Mouse (Mus musculus) testis, adult 2 months (tissue): ENCODE results near the gene Nanog. TPM values are rescaled to one million over a fixed set of nuclear protein-coding genes. Genes with fewer than 3 reads are reported as not detected.
"Not testable (repeated sequence)": the region's sequence is repeated elsewhere in the genome, so short reads cannot be mapped to it uniquely, and the experiment has no call there.

Source experiments
- H3K27ac ChIP-seq: fragments of 200-500 bp; 2 replicates; pipeline ENCODE4 v1.5.1; 2012; ENCODE audit warnings: low read depth, low read length; ENCODE audit not compliant: control insufficient read depth, insufficient read depth
- H3K27me3 ChIP-seq: fragments of 200-500 bp; 2 replicates; pipeline ENCODE4 v1.6.1; 2012; ENCODE audit warnings: mild to moderate bottlenecking, low read length, moderate library complexity; ENCODE audit not compliant: control insufficient read depth, insufficient read depth
- H3K36me3 ChIP-seq: fragments of 200-500 bp; 2 replicates; pipeline ENCODE4 v1.6.1; 2012; ENCODE audit warnings: mild to moderate bottlenecking, low read length; ENCODE audit not compliant: control insufficient read depth, insufficient read depth
- H3K4me1 ChIP-seq: fragments of 200-500 bp; 2 replicates; pipeline ENCODE4 v1.6.1; 2012; ENCODE audit warnings: low read length; ENCODE audit not compliant: control insufficient read depth, insufficient read depth
- H3K4me3 ChIP-seq: fragments of 200-500 bp; 2 replicates; pipeline ENCODE4 v1.5.1; 2012; ENCODE audit warnings: low read depth, mild to moderate bottlenecking, low read length, moderate library complexity, mixed read lengths; ENCODE audit not compliant: control insufficient read depth
- CTCF ChIP-seq: fragments of 200-500 bp; IDR thresholded peaks from 2 replicates; pipeline ENCODE4 v1.5.1; 2012; ENCODE audit warnings: low read depth, mild to moderate bottlenecking, inconsistent platforms, low read length, moderate library complexity; ENCODE audit not compliant: control insufficient read depth, insufficient read depth, insufficient replicate concordance
- POLR2A ChIP-seq: fragments of 200-500 bp; IDR thresholded peaks from 2 replicates; pipeline ENCODE4 v1.6.1; 2012; ENCODE audit warnings: low read depth, mild to moderate bottlenecking, inconsistent platforms, low read length, moderate library complexity; ENCODE audit not compliant: control insufficient read depth
- polyA plus RNA-seq: library from polyadenylated mRNA; depleted of rRNA; stranded (reverse); fragments of >200 nt; gene quantifications from 2 replicates; pipeline ENCODE4 v1.2.3, GENCODE M21; 2012

Gene Nanog
- polyA plus RNA-seq, 1 experiment, result 0.10 TPM

DNA sequence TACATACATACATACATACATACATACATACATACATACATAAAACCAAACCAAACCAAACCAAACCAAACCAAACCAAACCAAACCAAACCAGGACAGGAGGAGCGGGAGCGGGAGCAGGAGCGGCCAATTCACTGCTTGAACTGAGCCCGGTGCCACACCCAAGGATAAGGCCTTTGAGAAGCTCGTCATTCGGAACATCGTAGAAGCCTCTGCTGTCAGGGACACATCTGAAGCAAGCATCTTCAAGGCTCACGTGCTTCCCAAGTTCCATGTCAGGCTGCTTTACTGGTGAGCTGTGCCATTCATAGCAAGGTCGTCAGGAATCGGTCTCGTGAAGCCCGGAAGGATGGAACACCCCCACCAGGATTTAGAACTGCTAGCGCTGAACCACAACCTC, 20.6 kb upstream of the Nanog start:
- TF ChIP-seq CTCF, result no peak
- TF ChIP-seq POLR2A, result no peak
- Histone ChIP-seq H3K4me3 (no peak overlapping the region), H3K36me3 (no peaks in the 10 kb centered on the region), H3K27me3 (no peaks in the 10 kb centered on the region), H3K4me1 (peaks cover 3% of the 10 kb centered on the region), H3K27ac (no peak overlapping the region)

- no peaks in the 10 kb centered on the region for H3K27me3 ChIP-seq
- H3K27ac ChIP-seq, result no peak overlapping the region
- H3K4me1 ChIP-seq, result peaks cover 3% of the 10 kb centered on the region
- no peak overlapping the region for H3K4me3 ChIP-seq
- no peak for TF ChIP-seq CTCF
- TF ChIP-seq POLR2A, result no peak
- no peaks in the 10 kb centered on the region for H3K36me3 ChIP-seq
These were observed 17.8 kb upstream of the Nanog start for GRCm38 (mm10) chr6:122689411-122690055.

DNA sequence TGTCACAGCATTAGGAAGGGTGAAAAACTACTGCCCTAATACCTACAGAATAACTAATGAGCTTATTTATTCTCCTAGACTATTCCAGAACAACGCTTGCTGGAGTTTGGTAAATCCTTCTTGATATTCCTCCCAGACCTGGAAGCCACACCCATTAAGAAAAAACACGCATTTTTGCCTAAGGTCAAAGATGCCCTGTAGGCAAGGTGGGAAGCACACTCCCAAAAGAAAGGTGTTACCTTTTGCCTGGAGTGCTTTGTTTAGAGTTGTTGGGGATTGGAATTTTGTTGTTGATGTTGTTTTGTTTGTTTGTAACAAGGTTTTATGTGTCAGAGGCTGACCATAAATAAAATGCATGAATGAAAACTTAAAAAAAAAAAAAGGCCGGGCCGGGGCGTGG, 17.2 kb upstream of the Nanog start:
- no peak for TF ChIP-seq POLR2A
- TF ChIP-seq CTCF, result no peak
- no peak overlapping the region for H3K27ac ChIP-seq
- no peak overlapping the region for H3K4me3 ChIP-seq
- no peaks in the 10 kb centered on the region for H3K36me3 ChIP-seq
- H3K27me3 ChIP-seq, result no peaks in the 10 kb centered on the region
- peaks cover 3% of the 10 kb centered on the region for H3K4me1 ChIP-seq

DNA sequence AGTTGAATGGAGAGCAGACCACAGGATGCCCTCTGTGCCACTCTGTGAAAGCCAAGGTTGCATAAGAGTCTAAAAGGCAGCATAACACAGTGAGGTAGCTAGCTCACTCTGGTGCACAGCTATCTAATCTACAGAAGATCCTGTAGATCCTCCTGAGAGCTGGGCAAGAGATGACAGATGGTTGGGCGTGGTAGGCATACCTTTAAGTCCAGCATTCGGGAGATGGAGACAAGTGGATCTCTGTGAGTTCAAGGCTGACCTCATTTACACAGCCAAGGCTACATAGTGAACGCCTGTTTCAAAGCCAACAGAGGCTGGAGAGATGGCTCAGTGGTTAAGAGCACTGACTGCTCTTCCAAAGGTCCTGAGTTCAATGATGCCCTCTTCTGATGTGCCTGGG, 11.9 kb upstream of the Nanog start:
- TF ChIP-seq CTCF (no peak), POLR2A (no peak)
- no peak overlapping the region for H3K27ac ChIP-seq
- H3K27me3 ChIP-seq, result no peaks in the 10 kb centered on the region
- no peaks in the 10 kb centered on the region for H3K4me1 ChIP-seq
- no peak overlapping the region for H3K4me3 ChIP-seq
- no peaks in the 10 kb centered on the region for H3K36me3 ChIP-seq

GRCm38 (mm10) chr6:122699628-122700027, 7.7 kb upstream of the Nanog start:
- not testable (repeated sequence) for H3K4me3 ChIP-seq, H3K27ac ChIP-seq, H3K27me3 ChIP-seq, H3K36me3 ChIP-seq, H3K4me1 ChIP-seq

- H3K27ac ChIP-seq, result no peak overlapping the region
- no peaks in the 10 kb centered on the region for H3K36me3 ChIP-seq
- H3K27me3 ChIP-seq, result no peaks in the 10 kb centered on the region
- no peak for TF ChIP-seq POLR2A
- no peak for TF ChIP-seq CTCF
- H3K4me3 ChIP-seq, result no peak overlapping the region
- H3K4me1 ChIP-seq, result peaks cover 2% of the 10 kb centered on the region; the same call in 1 of the 2 replicates
These were observed 5.5 kb upstream of the Nanog start for GRCm38 (mm10) chr6:122701816-122702215.

DNA sequence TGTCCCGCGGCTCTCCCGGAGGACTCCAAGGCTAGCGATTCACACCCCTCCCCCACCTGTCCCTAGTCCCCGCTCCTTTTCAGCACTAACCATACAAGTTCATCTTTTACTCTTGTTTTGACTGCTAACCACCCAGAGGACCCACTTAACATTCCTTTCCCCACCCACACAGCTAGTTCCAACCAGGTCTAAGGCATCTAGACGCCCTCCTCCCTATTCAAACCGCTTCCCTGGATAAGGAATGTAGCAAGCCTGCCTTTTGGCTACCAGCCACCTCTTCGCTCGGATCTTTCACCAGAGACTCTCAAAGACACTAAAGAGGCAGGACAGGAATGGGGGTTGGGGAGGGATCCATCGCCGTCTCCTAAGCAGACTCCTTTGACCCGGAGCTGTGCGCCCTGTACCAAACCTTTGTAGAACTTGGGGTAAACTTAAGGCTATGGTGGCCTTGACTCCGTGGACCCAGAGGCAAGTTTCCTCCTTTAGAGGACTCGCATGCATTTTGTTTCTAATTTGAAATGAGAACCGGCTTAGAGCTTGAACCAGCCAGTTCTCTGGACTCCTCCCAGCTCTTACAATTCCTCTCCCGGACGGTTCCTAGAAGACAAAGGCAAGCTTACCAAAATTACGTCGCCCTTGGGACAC, 4.7 kb upstream of the Nanog start:
- TF ChIP-seq POLR2A, result no peak
- no peak for TF ChIP-seq CTCF
- no peaks in the 10 kb centered on the region for H3K27me3 ChIP-seq
- no peaks in the 10 kb centered on the region for H3K36me3 ChIP-seq
- peak overlapping the region; percentile 52 for H3K4me3 ChIP-seq
- no peak overlapping the region for H3K27ac ChIP-seq
- H3K4me1 ChIP-seq, result peaks cover 2% of the 10 kb centered on the region; the same call in 1 of the 2 replicates

DNA sequence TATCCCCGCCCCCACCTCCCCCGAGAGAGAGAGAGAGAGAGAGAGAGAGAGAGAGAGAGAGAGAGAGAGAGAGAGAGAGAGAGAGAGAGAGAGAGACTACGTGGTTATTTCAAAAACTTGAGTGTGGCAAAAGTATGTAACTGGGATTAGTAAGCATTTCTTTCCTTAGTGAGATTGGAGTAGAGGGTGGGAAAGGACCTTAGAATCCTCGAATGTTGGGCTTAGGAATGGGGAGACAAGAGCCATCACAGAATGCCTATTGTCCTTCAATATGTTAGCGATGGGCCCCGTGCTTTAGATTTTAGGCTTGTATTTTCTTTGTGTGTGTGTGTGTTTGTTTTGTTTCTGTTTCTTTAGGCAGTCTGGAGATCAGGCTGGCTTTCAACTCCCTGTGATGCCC, 4.0 kb upstream of the Nanog start:
- Histone ChIP-seq H3K4me3 (no peak overlapping the region), H3K27me3 (no peaks in the 10 kb centered on the region)

More for the DNA sequence above, 4.0 kb upstream of the Nanog start:
- TF ChIP-seq POLR2A (no peak), CTCF (no peak)
- Histone ChIP-seq H3K4me1 (peaks cover 2% of the 10 kb centered on the region; the same call in 1 of the 2 replicates), H3K27ac (no peak overlapping the region), H3K36me3 (no peaks in the 10 kb centered on the region)
